Mouse (Mus musculus): ENCODE results near the gene Wdr86.

DNA sequence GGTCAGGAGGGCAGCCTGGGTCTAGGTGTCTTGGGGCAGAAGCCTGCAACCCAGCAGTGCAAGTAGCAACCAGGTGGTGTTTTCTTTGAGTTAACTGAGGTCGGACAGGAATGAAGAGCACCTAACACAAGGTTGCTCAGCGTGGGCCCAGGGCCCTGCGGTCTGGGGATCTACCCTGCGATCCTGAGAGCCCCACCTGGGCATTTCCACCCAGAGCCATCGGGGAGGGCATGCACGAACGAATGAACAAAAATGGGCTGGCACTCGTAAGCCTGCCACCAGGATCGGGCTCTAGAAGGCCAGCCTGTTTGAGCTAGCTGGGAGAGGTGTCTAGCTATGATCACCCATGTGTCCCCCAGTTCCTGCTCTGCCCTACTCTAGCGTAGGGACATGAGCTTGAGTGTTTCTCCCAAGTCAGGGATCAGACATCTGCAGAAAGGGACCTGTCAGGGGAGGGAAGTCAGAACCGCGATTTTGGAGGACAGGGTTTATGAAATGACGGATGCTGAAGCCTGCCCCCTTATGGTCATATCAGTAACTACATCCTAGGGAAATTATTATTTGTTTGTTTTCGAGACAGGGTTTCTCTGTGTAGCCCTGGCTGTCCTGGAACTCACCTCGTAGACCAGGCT is 49.5 kb upstream of the Wdr86 start:
- TF ChIP-seq CTCF (IDR thresholded peaks at IDR 0.05; ENCODE audit: insufficient read depth, low read depth, low read length) (0 out of 2 replicates have a peak, but pooled peaks have one; percentile 37), POLR2A (IDR thresholded peaks at IDR 0.05; ENCODE audit: insufficient read depth, low read depth, low read length) (no peak)

Measured in olfactory bulb, adult 2 months (tissue).